Mouse (Mus musculus) spleen, adult 18-20 months (tissue): ENCODE results near the gene 6330403K07Rik.
A peak's percentile ranks its signal among the peaks of the same experiment; 100 is the strongest.

ENCODE experiments used
- DNase-seq, 2 experiments: peaks; one replicate each; pipeline ENCODE4 v3.0.0; 2022; ENCODE audit warnings: mixed read lengths in 2 of 2

The 6330403K07Rik gene

DNA sequence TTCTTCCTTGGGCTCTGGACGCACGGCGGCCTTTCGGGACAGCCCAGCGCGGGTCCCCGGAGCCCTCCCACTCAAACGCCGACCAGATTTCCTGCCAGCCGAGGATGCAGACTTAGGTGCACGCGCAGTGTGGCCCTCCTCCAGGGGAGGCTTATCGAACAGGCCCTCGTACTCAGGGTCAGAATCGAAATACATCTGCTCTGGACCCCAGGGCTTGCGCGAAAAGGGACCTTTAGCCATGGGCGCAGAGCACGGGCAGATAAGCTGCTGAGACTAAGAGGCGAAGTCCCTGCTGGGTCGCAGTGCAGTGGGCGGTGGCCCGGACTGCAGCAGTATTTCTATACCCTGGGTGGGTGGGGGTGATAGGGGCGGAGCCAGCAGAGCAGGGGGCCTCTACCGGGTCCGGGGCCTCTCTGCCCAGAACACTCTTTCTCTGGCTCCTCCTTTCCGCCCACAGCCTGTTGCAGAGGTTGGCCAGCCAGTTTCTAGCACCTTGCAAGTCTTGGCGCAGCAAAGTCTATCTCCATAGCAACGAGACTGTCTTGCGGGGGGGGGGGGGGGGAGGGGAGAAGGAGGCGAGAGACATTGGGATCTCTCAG lies at the start of gene 6330403K07Rik:
TSS of gene 6330403K07Rik (minus strand) at position 351 of the 599 bp plus-strand sequence.
- DNase-seq: no peak

GRCm38 (mm10) chr11:71076342-71076741 lies 43.0 kb upstream of the 6330403K07Rik start:
- DNase-seq: no peak

GRCm38 (mm10) chr11:71052554-71052953 lies 19.2 kb upstream of the 6330403K07Rik start:
- DNase-seq: no peak

DNA sequence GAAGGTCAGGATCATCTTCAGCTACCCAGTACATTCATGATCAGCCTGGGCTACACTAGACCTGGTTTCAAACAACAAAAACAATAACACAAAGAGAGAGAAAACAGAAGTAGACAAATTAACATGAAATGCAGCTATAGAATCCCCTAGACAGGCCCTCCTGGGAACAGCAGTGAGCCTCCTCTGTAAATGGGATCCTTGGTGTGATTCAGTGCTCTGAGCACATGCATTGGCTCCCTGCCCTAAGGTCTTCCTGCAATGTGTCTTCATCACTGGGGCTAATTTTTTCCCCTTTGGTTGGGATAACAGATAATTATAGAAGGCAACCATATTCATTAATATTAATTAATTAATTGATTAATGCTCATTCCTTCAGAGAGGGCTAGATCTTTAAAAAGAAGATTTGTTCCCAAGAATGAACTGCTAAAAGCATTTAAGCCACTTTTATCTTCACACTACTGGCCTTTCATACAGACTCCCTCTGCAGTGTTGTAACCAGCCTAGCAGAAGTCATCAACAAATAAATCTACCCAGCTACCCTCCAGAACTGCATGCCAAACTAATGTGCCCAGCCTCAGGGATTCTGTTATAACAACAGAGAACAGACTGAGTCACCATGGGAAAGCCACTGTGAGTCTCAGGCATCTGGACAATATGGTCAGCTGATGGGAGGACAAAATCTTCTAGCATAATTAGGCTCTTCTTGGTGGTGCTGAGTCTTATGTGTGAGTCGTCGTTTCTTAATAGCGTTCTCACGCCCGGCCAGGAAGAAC lies 6.4 kb upstream of the 6330403K07Rik start:
- no peak for DNase-seq

DNA sequence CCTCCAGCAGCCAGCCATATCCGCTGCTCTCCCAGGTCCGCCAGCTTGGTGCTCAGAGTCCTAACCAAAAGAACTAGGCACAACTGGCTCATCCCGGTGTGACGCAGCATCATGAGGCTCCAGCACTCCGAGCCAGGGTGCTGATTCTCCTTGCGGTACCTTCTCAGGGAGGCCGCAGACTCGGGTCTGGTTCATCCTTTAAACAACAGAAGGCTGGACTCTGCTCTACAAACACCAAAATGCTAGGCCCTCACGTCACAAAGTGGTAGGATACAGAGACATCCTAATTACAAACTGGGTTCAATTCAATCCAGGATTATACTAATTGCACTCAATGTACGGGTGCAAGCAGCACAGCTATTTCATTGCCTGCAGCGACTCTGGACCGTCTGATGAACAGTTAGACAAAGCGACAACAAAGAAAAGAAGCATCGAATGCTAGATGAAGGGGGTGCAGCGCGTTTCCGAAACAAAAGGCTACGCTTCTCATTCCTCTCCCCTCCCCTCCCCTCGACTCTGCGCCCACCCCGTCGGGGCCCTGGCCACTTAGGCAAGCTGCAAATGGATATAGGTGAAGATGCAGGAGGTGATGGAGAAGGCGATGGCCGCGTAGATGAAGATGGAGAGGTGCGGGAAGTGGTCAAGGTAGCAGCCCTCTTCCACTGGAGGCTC lies 686 bp downstream of the 6330403K07Rik start:
- DNase-seq: no peak

DNA sequence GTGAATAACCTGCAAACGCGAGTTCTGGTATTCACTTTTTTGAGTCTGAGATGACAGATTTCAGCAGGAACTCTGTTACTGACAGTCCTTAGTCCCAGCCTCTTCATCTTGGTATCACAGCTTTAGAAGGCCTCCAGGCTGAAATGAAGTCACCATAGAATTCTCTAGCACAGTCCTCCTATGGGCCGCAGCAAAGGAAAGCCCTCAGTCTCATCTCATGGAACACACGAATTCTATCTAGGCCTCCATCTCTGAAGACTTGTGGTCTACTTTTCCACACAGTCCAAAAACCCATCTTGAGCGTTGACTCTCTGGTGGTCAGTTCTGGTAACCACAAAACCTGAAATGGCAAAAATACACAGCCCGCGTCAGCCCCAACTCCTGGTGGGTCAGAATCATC lies 1.2 kb downstream of the 6330403K07Rik start:
- no peak for DNase-seq

DNA sequence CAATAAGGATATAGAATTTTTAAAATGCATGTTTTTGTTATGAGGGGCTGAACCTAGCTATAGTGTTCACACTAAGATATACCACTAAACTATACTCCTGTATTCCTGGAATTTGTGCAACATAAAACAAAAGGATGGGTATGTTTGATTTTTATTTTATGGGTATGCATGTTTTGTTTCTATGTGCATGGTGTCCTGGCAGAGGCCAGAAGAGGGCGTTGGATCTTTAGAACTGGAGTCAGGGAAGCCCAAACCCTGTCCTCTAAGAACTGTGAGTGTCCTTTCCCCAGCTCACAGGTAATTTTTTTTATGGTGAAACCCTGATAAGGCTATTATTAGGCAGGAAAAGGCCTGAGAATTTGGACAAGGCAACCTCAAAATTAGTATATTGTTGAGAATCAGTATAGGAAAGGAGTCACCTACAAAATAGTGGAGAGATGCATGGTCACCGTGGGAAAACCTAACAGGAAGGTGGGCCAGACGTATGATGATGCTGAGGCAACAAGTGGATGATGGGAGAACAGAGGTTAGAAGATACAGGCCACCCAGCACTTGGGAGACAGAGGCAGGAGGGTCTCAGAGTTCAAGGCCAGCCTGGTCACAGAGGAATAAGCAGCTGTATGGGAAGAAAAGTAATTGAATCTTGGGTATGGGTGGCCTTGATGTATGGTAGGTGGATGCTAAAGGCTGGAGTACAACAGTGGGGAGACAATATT lies 3.8 kb downstream of the 6330403K07Rik start:
- no peak for DNase-seq

- DNase-seq: no peak
These were observed 5.0 kb downstream of the 6330403K07Rik start for GRCm38 (mm10) chr11:71028280-71028679.

DNA sequence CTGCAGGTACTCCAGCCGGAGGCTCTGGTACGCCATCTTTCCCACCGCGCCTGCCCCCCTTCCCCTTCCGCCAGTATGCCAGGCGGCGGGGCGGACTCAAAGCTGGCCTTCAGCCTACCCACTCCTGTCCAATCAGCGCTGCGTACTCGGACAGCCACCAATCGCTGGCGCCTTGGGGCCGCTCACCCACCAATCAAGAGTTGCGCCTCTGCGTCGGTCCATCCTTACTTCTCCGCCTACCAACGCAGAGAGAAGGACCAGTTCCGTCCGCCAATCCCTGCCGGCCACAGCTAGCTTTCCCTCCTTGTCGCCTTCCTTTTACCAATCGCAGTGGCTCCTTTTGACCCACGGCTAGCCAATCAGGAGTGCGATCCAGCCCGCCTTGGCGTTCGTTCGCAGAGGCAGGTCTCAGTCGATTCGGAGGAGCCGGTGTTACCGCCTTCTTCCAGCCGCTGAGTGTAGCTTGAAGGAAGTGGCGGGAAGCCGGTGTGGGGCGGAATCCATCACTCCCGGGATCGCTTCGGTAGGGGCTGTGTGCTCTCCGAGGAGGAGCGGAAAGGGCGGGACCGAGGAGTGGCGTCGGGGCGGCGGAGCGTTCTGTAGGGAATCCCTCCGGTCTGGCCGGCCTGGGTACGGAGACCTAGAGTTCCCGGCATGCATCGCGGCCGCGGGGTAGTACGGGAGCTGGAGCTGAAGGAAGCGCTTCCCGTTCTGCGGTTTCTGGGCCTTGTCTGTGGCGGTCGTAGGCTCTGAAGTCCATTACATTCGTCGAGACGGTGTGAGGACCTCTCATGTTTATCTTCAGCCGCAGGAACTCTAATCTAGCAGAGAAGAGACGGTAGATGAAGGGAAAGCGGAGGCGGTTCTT lies 13.9 kb downstream of the 6330403K07Rik start, which contains the start of the genes Mis12 and Derl2:
TSS of gene Mis12 (plus strand) at position 411 of the 868 bp plus-strand sequence.
TSS of gene Derl2 (minus strand) at position 641 of the 868 bp plus-strand sequence.
- peak; percentile 91 to 96 for DNase-seq

DNA sequence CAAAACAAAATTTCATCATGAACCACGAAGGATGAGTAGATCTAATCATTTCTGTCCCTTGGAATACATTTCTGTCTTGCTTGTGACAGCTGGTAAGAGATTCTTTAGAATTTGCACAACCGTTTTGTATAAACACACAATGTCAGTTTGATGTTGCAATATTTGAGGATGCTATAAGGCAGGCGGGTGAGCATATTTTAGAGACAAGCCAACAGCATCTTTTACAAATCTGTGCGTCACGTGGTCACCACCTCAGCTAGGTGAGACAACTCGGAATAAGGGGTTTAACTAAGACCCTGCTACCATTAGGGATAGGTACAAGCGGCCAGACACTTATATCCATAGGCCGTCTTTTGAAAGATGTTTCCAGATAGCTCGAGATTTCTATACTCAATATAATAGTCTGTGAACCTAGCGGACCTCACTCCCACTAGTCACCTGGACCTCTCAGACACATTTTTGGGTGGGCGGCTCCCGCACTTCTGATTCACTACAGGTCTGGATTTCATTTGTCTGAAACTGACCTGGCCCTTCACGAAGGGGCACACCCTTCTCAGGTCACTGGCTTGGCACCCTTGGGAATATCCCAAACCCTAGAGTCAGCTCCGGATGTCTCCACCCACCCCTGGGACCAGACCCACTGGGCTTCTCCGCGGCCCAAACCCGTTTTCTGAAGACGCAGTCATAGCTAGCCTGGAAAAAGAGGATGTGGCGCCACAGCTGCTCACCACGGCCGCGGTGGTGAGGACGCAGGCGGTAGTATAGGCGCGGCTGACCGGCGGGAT lies 14.7 kb downstream of the 6330403K07Rik start:
- no peak for DNase-seq

GRCm38 (mm10) chr11:71017051-71017450 lies 16.3 kb downstream of the 6330403K07Rik start:
- DNase-seq: no peak

DNA sequence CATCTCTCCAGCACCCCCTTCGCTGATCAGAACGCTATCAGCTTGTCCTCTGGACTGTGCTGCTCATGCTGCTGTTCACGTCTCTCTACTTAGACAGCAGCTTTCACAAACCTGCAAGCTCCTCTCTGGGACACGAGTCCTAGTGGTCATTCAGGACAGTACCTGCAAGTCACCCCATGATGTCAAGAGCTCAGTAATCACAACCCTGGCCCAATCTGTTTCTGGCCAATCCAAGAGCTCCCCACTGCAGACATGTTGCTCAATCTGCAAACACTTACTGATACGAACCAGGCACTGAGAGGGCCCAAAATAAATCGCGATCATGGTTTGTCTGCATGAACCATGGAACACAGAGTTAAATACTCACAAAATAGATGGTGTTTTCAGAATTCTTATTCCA lies 20.6 kb downstream of the 6330403K07Rik start:
- DNase-seq: no peak

- DNase-seq: no peak
These were observed 25.0 kb downstream of the 6330403K07Rik start for GRCm38 (mm10) chr11:71008321-71008720.

GRCm38 (mm10) chr11:71007831-71008230 lies 25.5 kb downstream of the 6330403K07Rik start:
- DNase-seq: no peak

- no peak for DNase-seq
These were observed 26.3 kb downstream of the 6330403K07Rik start for GRCm38 (mm10) chr11:71007026-71007425.

DNA sequence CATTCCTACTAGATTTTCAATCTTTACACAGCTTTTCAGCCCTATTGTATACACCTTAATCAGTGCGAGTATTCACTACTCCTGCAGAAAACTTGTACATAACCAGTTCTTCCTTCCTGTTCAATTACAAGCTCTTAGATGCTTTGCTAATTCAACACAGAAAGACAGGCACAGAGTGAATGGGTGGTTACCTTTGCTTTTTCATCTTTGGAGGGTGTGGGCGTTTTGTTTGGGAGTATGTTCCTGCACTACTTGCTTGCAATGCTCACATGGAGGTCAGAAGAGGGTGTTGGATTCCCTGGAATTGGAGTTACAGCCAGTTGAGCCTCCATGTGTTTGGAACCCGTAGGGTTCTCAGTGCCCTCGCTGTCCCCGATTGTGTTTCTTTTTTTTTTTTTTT lies 28.3 kb downstream of the 6330403K07Rik start:
- DNase-seq: no peak

DNA sequence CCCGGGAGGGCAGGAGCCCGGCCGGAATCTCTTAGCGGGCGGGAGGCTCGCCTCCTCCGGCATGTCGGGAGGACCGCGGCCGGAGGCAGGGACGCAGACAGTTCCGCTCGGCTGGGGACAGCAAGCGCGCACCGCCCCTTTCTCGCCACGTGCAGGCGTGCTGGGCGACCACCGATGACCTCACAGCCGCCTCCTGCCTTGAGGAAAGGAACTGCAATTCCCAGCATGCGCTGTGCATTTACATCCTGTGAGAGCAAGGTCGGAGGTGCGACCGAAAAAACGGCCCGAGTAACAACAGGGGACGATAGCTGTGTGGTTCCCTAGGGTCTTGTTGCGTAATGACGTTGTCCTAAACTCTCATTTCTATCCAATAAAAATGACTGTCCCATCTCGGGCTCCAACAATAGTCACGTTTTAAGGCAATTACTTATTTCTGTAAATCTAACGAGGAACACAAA lies 29.0 kb downstream of the 6330403K07Rik start, which contains the start of gene Dhx33:
TSS of gene Dhx33 (minus strand) at position 122 of the 458 bp plus-strand sequence.
- DNase-seq: peak; percentile 91 to 94

GRCm38 (mm10) chr11:71003611-71004315 lies 29.6 kb downstream of the 6330403K07Rik start:
- no peak for DNase-seq

DNA sequence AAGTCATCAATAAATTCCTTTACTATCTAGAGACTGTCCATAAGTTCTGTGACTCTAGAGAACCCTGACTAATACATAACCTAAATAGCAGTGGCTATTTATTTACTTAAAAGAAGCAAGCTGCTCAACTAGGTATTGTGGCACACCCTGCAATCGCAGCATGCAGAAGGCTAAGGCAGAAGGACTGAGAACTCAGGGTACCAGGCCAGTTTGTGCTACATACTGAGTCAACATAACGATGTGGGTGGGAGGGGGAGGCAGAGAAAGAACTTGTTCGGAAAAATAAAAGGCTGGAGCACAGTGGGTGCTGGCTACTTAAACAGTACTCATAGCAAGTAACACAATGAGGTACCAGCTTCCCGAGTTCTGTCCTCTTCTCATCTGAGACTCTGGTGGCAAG lies 32.1 kb downstream of the 6330403K07Rik start:
- DNase-seq: no peak

- peak; percentile 86 to 96 for DNase-seq
These were observed 50.6 kb downstream of the 6330403K07Rik start, which contains the start of gene C1qbp for GRCm38 (mm10) chr11:70982557-70983228. Gene C1qbp, minus strand, starts transcription at chr11:70983026.
